Mouse (Mus musculus) cerebellum, adult 2 months (tissue): ENCODE data around the gene Sec16a.

ENCODE experiments used
- CTCF ChIP-seq: fragments of 200-500 bp; IDR thresholded peaks from 2 replicates; pipeline ENCODE4 v1.5.1; 2011; ENCODE audit warnings: low read depth, mild to moderate bottlenecking, control low read depth, low read length, moderate library complexity, borderline replicate concordance; ENCODE audit not compliant: insufficient read depth
- POLR2A ChIP-seq: fragments of 200-500 bp; IDR thresholded peaks from 2 replicates; pipeline ENCODE4 v1.6.1; 2011; ENCODE audit warnings: low read length, control low read depth, borderline replicate concordance; ENCODE audit not compliant: insufficient read depth

- TF ChIP-seq POLR2A (no peak), CTCF (no peak)
These were observed 7.8 kb downstream of the Sec16a start for GRCm38 (mm10) chr2:26437221-26437620.
